Mouse (Mus musculus): ENCODE measurements at regions not wholly inside any gene's neighbourhood (a gene's known extent, or its start where the extent isn't known, plus 50 kb on each side); places are given as distances from the start of the nearest gene placed in this dataset.

DNA sequence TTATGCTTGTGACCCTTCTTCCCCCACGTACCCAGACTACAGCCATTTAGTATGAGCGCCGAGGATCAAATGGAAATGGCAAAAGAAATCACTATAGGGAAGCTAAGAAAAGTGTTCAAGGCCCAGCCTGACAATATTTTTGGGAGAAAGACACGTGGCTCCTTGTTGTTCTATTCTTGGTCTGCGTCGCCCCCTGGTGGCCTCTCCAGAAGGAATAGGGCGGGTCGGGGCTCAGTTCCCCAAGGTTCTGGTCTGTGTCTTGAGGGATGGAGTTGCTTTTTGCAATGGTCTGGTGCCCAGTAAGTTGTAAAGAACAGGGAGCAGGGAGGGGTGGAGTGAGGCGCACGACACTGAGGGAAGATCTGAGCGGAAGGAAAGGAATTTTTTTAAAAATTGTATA lies 264.4 kb upstream of the Nfe2l3 start:
- TF ChIP-seq CTCF (IDR thresholded peaks at IDR 0.05; ENCODE audit: extremely low read depth, insufficient read depth, insufficient read length, insufficient replicate concordance) (peak; percentile 81; the same call in 1 of the 2 replicates), POLR2A (IDR thresholded peaks at IDR 0.05; ENCODE audit: low read depth, low read length) (no peak)
